Mouse (Mus musculus) ES-Bruce4 (cell line): ENCODE data around the gene Abcc8.

Source experiments
- CTCF ChIP-seq: IDR thresholded peaks from one replicate; pipeline ENCODE4 v1.8.1; 2011; ENCODE audit warnings: low read depth, low read length
- POLR2A ChIP-seq: IDR thresholded peaks from one replicate; pipeline ENCODE4 v1.8.1; 2011; ENCODE audit warnings: low read length; ENCODE audit not compliant: insufficient read depth

- TF ChIP-seq CTCF = no peak
- TF ChIP-seq POLR2A = no peak
These were observed 118.2 kb downstream of the Abcc8 start for GRCm38 (mm10) chr7:46061614-46062013.
